Mouse (Mus musculus): ENCODE measurements around the gene Srgap1. TPM values are rescaled to one million over a fixed set of nuclear protein-coding genes. Genes with fewer than 3 reads are reported as not detected.
A peak's percentile ranks its signal among the peaks of the same experiment; 100 is the strongest.

Gene Srgap1
- polyA plus RNA-seq, 1 experiment: 67.1 TPM

GRCm38 (mm10) chr10:122044926-122045325 is 2.2 kb downstream of the Srgap1 start:
- DNase-seq (ENCODE audit: low read depth): no peak
- TF ChIP-seq CTCF (IDR thresholded peaks at IDR 0.05; ENCODE audit: borderline replicate concordance, extremely low read depth, insufficient read depth, insufficient read length) (no peak), POLR2A (IDR thresholded peaks at IDR 0.05; ENCODE audit: borderline replicate concordance, extremely low read depth, insufficient read depth, insufficient read length, poor library complexity, severe bottlenecking) (no peak)

GRCm38 (mm10) chr10:122040372-122040771 is 6.7 kb downstream of the Srgap1 start:
- no peak for DNase-seq (ENCODE audit: low read depth)

GRCm38 (mm10) chr10:122039566-122039965 is 7.5 kb downstream of the Srgap1 start:
- no peak for DNase-seq (ENCODE audit: low read depth)
- no peak for TF ChIP-seq POLR2A (IDR thresholded peaks at IDR 0.05; ENCODE audit: borderline replicate concordance, extremely low read depth, insufficient read depth, insufficient read length, poor library complexity, severe bottlenecking)
- no peak for TF ChIP-seq CTCF (IDR thresholded peaks at IDR 0.05; ENCODE audit: borderline replicate concordance, extremely low read depth, insufficient read depth, insufficient read length)

More at GRCm38 (mm10) chr10:122040372-122040771, 6.7 kb downstream of the Srgap1 start:
- TF ChIP-seq CTCF (IDR thresholded peaks at IDR 0.05; ENCODE audit: borderline replicate concordance, extremely low read depth, insufficient read depth, insufficient read length) (peak; percentile 56; the same call in 1 of the 2 replicates), POLR2A (IDR thresholded peaks at IDR 0.05; ENCODE audit: borderline replicate concordance, extremely low read depth, insufficient read depth, insufficient read length, poor library complexity, severe bottlenecking) (no peak)

GRCm38 (mm10) chr10:122038554-122038953 is 8.6 kb downstream of the Srgap1 start:
- DNase-seq (ENCODE audit: low read depth): no peak
- TF ChIP-seq CTCF (IDR thresholded peaks at IDR 0.05; ENCODE audit: borderline replicate concordance, extremely low read depth, insufficient read depth, insufficient read length): no peak
- no peak for TF ChIP-seq POLR2A (IDR thresholded peaks at IDR 0.05; ENCODE audit: borderline replicate concordance, extremely low read depth, insufficient read depth, insufficient read length, poor library complexity, severe bottlenecking)

- no peak for TF ChIP-seq CTCF (IDR thresholded peaks at IDR 0.05; ENCODE audit: borderline replicate concordance, extremely low read depth, insufficient read depth, insufficient read length)
- TF ChIP-seq POLR2A (IDR thresholded peaks at IDR 0.05; ENCODE audit: borderline replicate concordance, extremely low read depth, insufficient read depth, insufficient read length, poor library complexity, severe bottlenecking): no peak
- DNase-seq (ENCODE audit: low read depth): no peak
These were observed 13.8 kb downstream of the Srgap1 start for GRCm38 (mm10) chr10:122033271-122033670.

GRCm38 (mm10) chr10:122030420-122030819 is 16.7 kb downstream of the Srgap1 start:
- TF ChIP-seq CTCF (IDR thresholded peaks at IDR 0.05; ENCODE audit: borderline replicate concordance, extremely low read depth, insufficient read depth, insufficient read length): no peak
- TF ChIP-seq POLR2A (IDR thresholded peaks at IDR 0.05; ENCODE audit: borderline replicate concordance, extremely low read depth, insufficient read depth, insufficient read length, poor library complexity, severe bottlenecking): no peak
- DNase-seq (ENCODE audit: low read depth): no peak

GRCm38 (mm10) chr10:122029738-122030137 is 17.4 kb downstream of the Srgap1 start:
- no peak for DNase-seq (ENCODE audit: low read depth)
- no peak for TF ChIP-seq CTCF (IDR thresholded peaks at IDR 0.05; ENCODE audit: borderline replicate concordance, extremely low read depth, insufficient read depth, insufficient read length)
- no peak for TF ChIP-seq POLR2A (IDR thresholded peaks at IDR 0.05; ENCODE audit: borderline replicate concordance, extremely low read depth, insufficient read depth, insufficient read length, poor library complexity, severe bottlenecking)

- DNase-seq (ENCODE audit: low read depth): peak; percentile 65
- TF ChIP-seq POLR2A (IDR thresholded peaks at IDR 0.05; ENCODE audit: borderline replicate concordance, extremely low read depth, insufficient read depth, insufficient read length, poor library complexity, severe bottlenecking): no peak
- no peak for TF ChIP-seq CTCF (IDR thresholded peaks at IDR 0.05; ENCODE audit: borderline replicate concordance, extremely low read depth, insufficient read depth, insufficient read length)
These were observed 21.9 kb downstream of the Srgap1 start for GRCm38 (mm10) chr10:122025198-122025597.

GRCm38 (mm10) chr10:122020906-122021305 is 26.2 kb downstream of the Srgap1 start:
- DNase-seq (ENCODE audit: low read depth): no peak
- TF ChIP-seq POLR2A (IDR thresholded peaks at IDR 0.05; ENCODE audit: borderline replicate concordance, extremely low read depth, insufficient read depth, insufficient read length, poor library complexity, severe bottlenecking): no peak
- no peak for TF ChIP-seq CTCF (IDR thresholded peaks at IDR 0.05; ENCODE audit: borderline replicate concordance, extremely low read depth, insufficient read depth, insufficient read length)

GRCm38 (mm10) chr10:122020255-122020654 is 26.9 kb downstream of the Srgap1 start:
- no peak for DNase-seq (ENCODE audit: low read depth)
- no peak for TF ChIP-seq POLR2A (IDR thresholded peaks at IDR 0.05; ENCODE audit: borderline replicate concordance, extremely low read depth, insufficient read depth, insufficient read length, poor library complexity, severe bottlenecking)

- DNase-seq (ENCODE audit: low read depth): peak; percentile 76
- TF ChIP-seq CTCF (IDR thresholded peaks at IDR 0.05; ENCODE audit: borderline replicate concordance, extremely low read depth, insufficient read depth, insufficient read length) (no peak), POLR2A (IDR thresholded peaks at IDR 0.05; ENCODE audit: borderline replicate concordance, extremely low read depth, insufficient read depth, insufficient read length, poor library complexity, severe bottlenecking) (no peak)
These were observed 28.5 kb downstream of the Srgap1 start for GRCm38 (mm10) chr10:122018594-122019048.

GRCm38 (mm10) chr10:122017743-122018142 is 29.4 kb downstream of the Srgap1 start:
- no peak for DNase-seq (ENCODE audit: low read depth)
- TF ChIP-seq POLR2A (IDR thresholded peaks at IDR 0.05; ENCODE audit: borderline replicate concordance, extremely low read depth, insufficient read depth, insufficient read length, poor library complexity, severe bottlenecking) (no peak), CTCF (IDR thresholded peaks at IDR 0.05; ENCODE audit: borderline replicate concordance, extremely low read depth, insufficient read depth, insufficient read length) (no peak)

All from brain, embryonic 14.5 days (tissue).